Mouse (Mus musculus): ENCODE results near the gene Cracr2b. TPM values are rescaled to one million over a fixed set of nuclear protein-coding genes. Genes with fewer than 3 reads are reported as not detected.

Cracr2b gene
- polyA plus RNA-seq, 1 experiment from 2014 or later = 5.2 TPM

- Histone ChIP-seq H3K4me1 (replicated peaks; ENCODE audit: control insufficient read depth, insufficient read depth, low read length) (peaks cover 51% of the 10 kb centered on the region), H3K9me3 (ENCODE audit: control insufficient read depth, low read length) (no peaks in the 10 kb centered on the region), H3K27ac (ENCODE audit: low read length) (no peak overlapping the region), H3K4me3 (replicated peaks; ENCODE audit: low read length) (no peak overlapping the region), H3K36me3 (ENCODE audit: control insufficient read depth, insufficient read depth) (peaks cover 15% of the 10 kb centered on the region), H3K4me2 (ENCODE audit: low read length) (no peak overlapping the region), H3K27me3 (replicated peaks; ENCODE audit: control insufficient read depth, insufficient read depth, low read length) (peaks cover 6% of the 10 kb centered on the region), H3K9ac (replicated peaks; ENCODE audit: low read depth, low read length) (no peak overlapping the region)
- no peak for ATAC-seq
- 86% methylated on average over 6 of the region's 6 CpGs for whole genome bisulfite sequencing
These were observed 11.3 kb downstream of the Cracr2b start for GRCm38 (mm10) chr7:141472226-141472625.

- Histone ChIP-seq H3K4me1 (replicated peaks; ENCODE audit: control insufficient read depth, insufficient read depth, low read length) (peaks cover 47% of the 10 kb centered on the region), H3K9ac (replicated peaks; ENCODE audit: low read depth, low read length) (no peak overlapping the region), H3K9me3 (ENCODE audit: control insufficient read depth, low read length) (no peaks in the 10 kb centered on the region), H3K27me3 (replicated peaks; ENCODE audit: control insufficient read depth, insufficient read depth, low read length) (peaks cover 10% of the 10 kb centered on the region), H3K27ac (ENCODE audit: low read length) (no peak overlapping the region), H3K4me3 (replicated peaks; ENCODE audit: low read length) (no peak overlapping the region), H3K36me3 (ENCODE audit: control insufficient read depth, insufficient read depth) (peaks cover 15% of the 10 kb centered on the region), H3K4me2 (ENCODE audit: low read length) (no peak overlapping the region)
- ATAC-seq = no peak
- 89% methylated on average over 6 of the region's 6 CpGs for WGBS
These were observed 11.9 kb downstream of the Cracr2b start for GRCm38 (mm10) chr7:141472763-141473162.

- ATAC-seq = no peak
- Histone ChIP-seq H3K9ac (replicated peaks; ENCODE audit: low read depth, low read length) (peak overlapping the region; percentile 92), H3K4me3 (replicated peaks; ENCODE audit: low read length) (peak overlapping the region; percentile 67), H3K27ac (ENCODE audit: low read length) (no peak overlapping the region), H3K4me2 (ENCODE audit: low read length) (peak overlapping the region; percentile 80), H3K9me3 (ENCODE audit: control insufficient read depth, low read length) (no peaks in the 10 kb centered on the region), H3K27me3 (replicated peaks; ENCODE audit: control insufficient read depth, insufficient read depth, low read length) (peaks cover 10% of the 10 kb centered on the region), H3K36me3 (ENCODE audit: control insufficient read depth, insufficient read depth) (peaks cover 15% of the 10 kb centered on the region), H3K4me1 (replicated peaks; ENCODE audit: control insufficient read depth, insufficient read depth, low read length) (peaks cover 34% of the 10 kb centered on the region)
- 6% methylated on average over 5 of the region's 5 CpGs for WGBS
These were observed 13.3 kb downstream of the Cracr2b start for GRCm38 (mm10) chr7:141474160-141474559.

- Histone ChIP-seq H3K4me3 (replicated peaks; ENCODE audit: low read length) (peak within 1 kb of the TSS; percentile 67), H3K4me2 (ENCODE audit: low read length) (peak within 1 kb of the TSS; percentile 80), H3K9ac (replicated peaks; ENCODE audit: low read depth, low read length) (peak within 1 kb of the TSS; percentile 92), H3K27me3 (replicated peaks; ENCODE audit: control insufficient read depth, insufficient read depth, low read length) (peaks cover 10% of the 10 kb centered on the region), H3K9me3 (ENCODE audit: control insufficient read depth, low read length) (no peaks in the 10 kb centered on the region), H3K27ac (ENCODE audit: low read length) (peak within 1 kb of the TSS; percentile 79), H3K4me1 (replicated peaks; ENCODE audit: control insufficient read depth, insufficient read depth, low read length) (peaks cover 25% of the 10 kb centered on the region), H3K36me3 (ENCODE audit: control insufficient read depth, insufficient read depth) (peaks cover 10% of the 10 kb centered on the region)
- under 1% methylated on average over 87 of the region's 87 CpGs for WGBS
- ATAC-seq = peak; percentile 92
These were observed 14.3 kb downstream of the Cracr2b start, which contains the start of the genes Polr2l and Tspan4 for GRCm38 (mm10) chr7:141475011-141475804. TSS of gene Polr2l (minus strand) at chr7:141475132. TSS of gene Tspan4 (plus strand) at chr7:141475240.

DNA sequence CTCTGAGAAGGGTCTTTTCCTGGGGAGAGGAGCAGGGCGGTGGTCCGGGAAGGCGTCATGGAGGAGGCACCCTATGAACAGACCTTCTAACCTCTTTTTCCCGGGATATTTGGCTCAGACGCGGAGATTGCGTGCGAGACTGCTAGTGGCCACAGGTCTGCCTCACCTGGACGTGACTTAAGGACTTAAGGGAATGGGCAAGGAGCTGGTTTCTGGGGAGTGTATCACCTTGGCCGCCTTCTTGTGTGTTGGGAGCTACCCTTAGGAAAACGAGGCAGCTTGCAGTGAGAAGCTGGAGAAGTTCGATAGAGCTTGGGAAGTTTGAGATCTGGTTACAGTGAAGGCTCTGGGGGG, 14.9 kb downstream of the Cracr2b start:
- peaks cover 8% of the 10 kb centered on the region for H3K36me3 ChIP-seq (ENCODE audit: control insufficient read depth, insufficient read depth)
- WGBS = 1% methylated on average over 12 of the region's 12 CpGs
- peak overlapping the region; percentile 80 for H3K4me2 ChIP-seq (ENCODE audit: low read length)
- peaks cover 25% of the 10 kb centered on the region for H3K4me1 ChIP-seq (replicated peaks; ENCODE audit: control insufficient read depth, insufficient read depth, low read length)
- peak overlapping the region; percentile 92 for H3K9ac ChIP-seq (replicated peaks; ENCODE audit: low read depth, low read length)
- ATAC-seq = no peak
- no peaks in the 10 kb centered on the region for H3K9me3 ChIP-seq (ENCODE audit: control insufficient read depth, low read length)
- no peak overlapping the region for H3K27ac ChIP-seq (ENCODE audit: low read length)
- H3K4me3 ChIP-seq (replicated peaks; ENCODE audit: low read length) = peak overlapping the region; percentile 67
- peaks cover 10% of the 10 kb centered on the region for H3K27me3 ChIP-seq (replicated peaks; ENCODE audit: control insufficient read depth, insufficient read depth, low read length)

DNA sequence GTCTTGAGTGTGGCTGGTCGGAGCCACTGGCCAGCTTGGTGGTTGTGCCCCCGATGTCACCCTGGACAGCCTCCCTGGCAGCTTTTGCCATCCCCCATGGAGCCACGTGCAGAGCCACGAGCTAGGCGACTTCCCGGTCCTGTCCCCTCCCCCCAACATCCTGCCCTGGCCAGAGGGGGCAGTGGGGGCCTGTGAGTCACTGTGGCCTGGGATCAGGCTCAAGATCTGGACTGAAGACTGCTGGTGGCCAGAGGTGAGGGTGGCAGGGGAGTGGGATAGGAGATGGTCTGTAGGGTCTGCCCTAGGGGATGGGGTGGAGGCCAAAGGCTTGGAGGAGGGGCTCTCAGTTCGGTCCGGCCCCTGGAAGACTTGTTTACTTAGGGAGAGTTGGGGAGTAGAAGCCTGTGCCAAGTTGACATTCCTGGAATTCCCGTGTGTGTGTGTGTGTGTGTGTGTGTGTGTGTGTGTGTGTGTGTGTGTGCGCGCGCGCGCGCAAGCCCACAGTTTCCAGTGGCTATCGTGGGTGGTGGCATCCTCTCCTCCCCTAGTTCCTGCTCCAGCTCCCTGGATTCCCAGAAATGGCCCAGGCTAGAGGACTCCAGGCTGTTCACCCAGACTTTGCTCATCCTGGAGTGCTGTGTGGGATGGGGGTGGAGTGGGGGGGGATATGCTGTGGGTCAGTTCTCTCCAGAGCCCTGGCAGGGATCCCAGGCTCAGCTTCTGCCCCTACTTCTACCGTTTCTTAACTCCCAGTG, 15.5 kb downstream of the Cracr2b start:
- WGBS = 10% methylated on average over 13 of the region's 17 CpGs
- ATAC-seq = no peak
- Histone ChIP-seq H3K4me1 (replicated peaks; ENCODE audit: control insufficient read depth, insufficient read depth, low read length) (peaks cover 31% of the 10 kb centered on the region), H3K9ac (replicated peaks; ENCODE audit: low read depth, low read length) (no peak overlapping the region), H3K27ac (ENCODE audit: low read length) (peak overlapping the region; percentile 54; the same call in 1 of the 2 replicates), H3K4me2 (ENCODE audit: low read length) (peak overlapping the region; percentile 80), H3K4me3 (replicated peaks; ENCODE audit: low read length) (no peak overlapping the region; the same call in 1 of the 2 replicates), H3K27me3 (replicated peaks; ENCODE audit: control insufficient read depth, insufficient read depth, low read length) (peaks cover 10% of the 10 kb centered on the region), H3K36me3 (ENCODE audit: control insufficient read depth, insufficient read depth) (peaks cover 3% of the 10 kb centered on the region), H3K9me3 (ENCODE audit: control insufficient read depth, low read length) (no peaks in the 10 kb centered on the region)

- no peak overlapping the region; the same call in 1 of the 2 replicates for H3K4me3 ChIP-seq (replicated peaks; ENCODE audit: low read length)
- no peak overlapping the region for H3K27ac ChIP-seq (ENCODE audit: low read length)
- WGBS = 20% methylated on average over 7 of the region's 7 CpGs
- ATAC-seq = no peak
- no peaks in the 10 kb centered on the region for H3K9me3 ChIP-seq (ENCODE audit: control insufficient read depth, low read length)
- peaks cover 10% of the 10 kb centered on the region for H3K27me3 ChIP-seq (replicated peaks; ENCODE audit: control insufficient read depth, insufficient read depth, low read length)
- 0 out of 2 replicates have a peak overlapping the region, but pooled peaks have one; percentile 2 for H3K4me2 ChIP-seq (ENCODE audit: low read length)
- H3K4me1 ChIP-seq (replicated peaks; ENCODE audit: control insufficient read depth, insufficient read depth, low read length) = peaks cover 36% of the 10 kb centered on the region
- H3K9ac ChIP-seq (replicated peaks; ENCODE audit: low read depth, low read length) = no peak overlapping the region
- H3K36me3 ChIP-seq (ENCODE audit: control insufficient read depth, insufficient read depth) = peaks cover 2% of the 10 kb centered on the region; the same call in 1 of the 2 replicates
These were observed 16.1 kb downstream of the Cracr2b start for GRCm38 (mm10) chr7:141476981-141477370.

DNA sequence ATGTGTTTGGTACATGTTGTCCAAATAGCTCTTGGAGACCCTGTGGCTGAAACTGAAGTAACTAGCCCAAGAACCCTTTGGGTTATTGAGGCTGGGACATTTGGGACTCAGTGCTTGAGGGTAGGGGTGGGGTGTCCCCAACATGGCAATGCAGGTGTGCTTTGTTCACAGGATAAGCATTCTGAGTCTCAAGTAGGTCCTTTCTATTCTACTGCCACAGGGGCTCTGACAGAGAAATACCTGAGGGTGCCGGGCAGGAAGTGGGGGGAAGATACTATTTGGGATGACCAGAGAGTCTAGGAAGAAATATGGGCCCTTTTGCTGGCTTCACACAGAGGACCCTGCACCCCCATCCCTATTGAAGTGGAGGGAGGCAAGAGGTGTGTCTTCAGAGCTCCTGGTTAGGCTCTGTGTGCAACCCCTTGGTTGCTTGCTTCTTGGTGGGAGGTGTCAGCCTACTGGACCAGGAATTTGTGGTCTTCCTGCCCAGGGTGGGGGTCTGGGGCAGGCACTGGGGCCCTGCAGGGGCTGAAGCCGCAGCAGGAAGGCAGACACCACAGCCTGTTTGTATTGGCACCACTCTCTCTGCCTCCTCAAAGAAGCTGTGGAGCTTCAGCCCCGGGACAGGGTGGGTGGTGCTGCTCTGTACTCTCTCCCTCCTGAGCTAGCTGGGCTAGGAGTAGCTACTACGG, 16.8 kb downstream of the Cracr2b start:
- Histone ChIP-seq H3K9ac (replicated peaks; ENCODE audit: low read depth, low read length) (no peak overlapping the region), H3K4me2 (ENCODE audit: low read length) (no peak overlapping the region), H3K27me3 (replicated peaks; ENCODE audit: control insufficient read depth, insufficient read depth, low read length) (peaks cover 10% of the 10 kb centered on the region), H3K36me3 (ENCODE audit: control insufficient read depth, insufficient read depth) (peaks cover under 1% of the 10 kb centered on the region; the same call in 1 of the 2 replicates), H3K4me1 (replicated peaks; ENCODE audit: control insufficient read depth, insufficient read depth, low read length) (peaks cover 41% of the 10 kb centered on the region), H3K9me3 (ENCODE audit: control insufficient read depth, low read length) (no peaks in the 10 kb centered on the region), H3K27ac (ENCODE audit: low read length) (no peak overlapping the region), H3K4me3 (replicated peaks; ENCODE audit: low read length) (no peak overlapping the region)
- no peak for ATAC-seq
- WGBS = 78% methylated on average over 4 of the region's 4 CpGs
